Mouse (Mus musculus): Measurements from ENCODE around the gene Uqcc3. TPM values are rescaled to one million over a fixed set of nuclear protein-coding genes. Genes with fewer than 3 reads are reported as not detected.
"Not testable (repeated sequence)": the region's sequence is repeated elsewhere in the genome, so short reads cannot be mapped to it uniquely, and the experiment has no call there.

Gene Uqcc3
- total RNA-seq, 2 experiments from 2014 or later, result 50.8 to 57.0 TPM

GRCm38 (mm10) chr19:8850402-8850901, 30.3 kb downstream of the Uqcc3 start, which contains the start of gene Lrrn4cl:
TSS of gene Lrrn4cl (plus strand) at chr19:8850768.
- DNase-seq, result peak; percentile 78

GRCm38 (mm10) chr19:8848356-8848755, 32.4 kb downstream of the Uqcc3 start:
- DNase-seq, result no peak

- DNase-seq, result peak; percentile 44
These were observed 36.2 kb downstream of the Uqcc3 start for GRCm38 (mm10) chr19:8844371-8845129.

GRCm38 (mm10) chr19:8842961-8843360, 37.8 kb downstream of the Uqcc3 start:
- DNase-seq, result no peak

GRCm38 (mm10) chr19:8841012-8841411, 39.7 kb downstream of the Uqcc3 start:
- no peak for DNase-seq

- peak; percentile 57 for DNase-seq
These were observed 40.6 kb downstream of the Uqcc3 start for GRCm38 (mm10) chr19:8839908-8840791.

- no peak for DNase-seq
These were observed 41.4 kb downstream of the Uqcc3 start, which contains the start of gene Gng3 for GRCm38 (mm10) chr19:8839103-8839907. TSS of gene Gng3 (minus strand) at chr19:8839194.

- DNase-seq, result no peak
These were observed 42.5 kb downstream of the Uqcc3 start for GRCm38 (mm10) chr19:8838041-8838730.

- DNase-seq, result peak; percentile 76
These were observed 43.4 kb downstream of the Uqcc3 start, which contains the start of gene Bscl2 for GRCm38 (mm10) chr19:8837251-8837791. TSS of gene Bscl2 (plus strand) at chr19:8837467.

GRCm38 (mm10) chr19:8836327-8836726, 44.4 kb downstream of the Uqcc3 start:
- DNase-seq, result not testable (repeated sequence)

GRCm38 (mm10) chr19:8832971-8833370, 47.8 kb downstream of the Uqcc3 start:
- DNase-seq, result no peak

GRCm38 (mm10) chr19:8831262-8831661, 49.5 kb downstream of the Uqcc3 start:
- no peak for DNase-seq

GRCm38 (mm10) chr19:8830664-8831063, 50.1 kb downstream of the Uqcc3 start:
- DNase-seq, result no peak

Small RNA genes within 50 kb of the gene (microRNA-seq; reads per million reads assigned to microRNA genes)
- 0 to 0.74 reads per million in 2 experiments for gene Mir5136 (ENCODE audit: borderline replicate concordance in 2 of 2)

Other genes with a start within 250 kb of the Uqcc3 start
- gene Chrm1, start 217.1 kb downstream of the Uqcc3 start, total RNA-seq (2021), result not detected
- gene Slc3a2, start 157.6 kb downstream of the Uqcc3 start, total RNA-seq (2021), result 10 to 100 TPM; 26.7 to 34.6 TPM
- 10 to 100 TPM; 16.9 to 18.2 TPM for gene Wdr74, start 145.1 kb downstream of the Uqcc3 start, total RNA-seq (2021)
- gene 1700092M07Rik, start 140.2 kb downstream of the Uqcc3 start, total RNA-seq (2021), result not detected
- gene Stx5a, start 139.5 kb downstream of the Uqcc3 start, total RNA-seq (2021), result 10 to 100 TPM; 20.9 to 21.6 TPM
- 10 to 100 TPM; 32.4 to 33.8 TPM for gene Nxf1, start 123.8 kb downstream of the Uqcc3 start, total RNA-seq (2021)
- gene Tmem223, start 109.9 kb downstream of the Uqcc3 start, total RNA-seq (2021), result 10 to 100 TPM; 82.8 to 87.5 TPM
- gene Tmem179b, start 106.5 kb downstream of the Uqcc3 start, total RNA-seq (2021), result 1 to 10 TPM; 8.3 to 9.8 TPM
- 1 to 10 TPM; 4.8 to 5.8 TPM for gene Taf6l, start 94.5 kb downstream of the Uqcc3 start, total RNA-seq (2021)
- 10 to 100 TPM; 29.3 to 34.7 TPM for gene Polr2g, start 82.3 kb downstream of the Uqcc3 start, total RNA-seq (2021)
- gene Zbtb3, start 78.4 kb downstream of the Uqcc3 start, total RNA-seq (2021), result under 1 TPM; 0.43 to 0.56 TPM
- gene Ttc9c, start 61.6 kb downstream of the Uqcc3 start, total RNA-seq (2021), result 10 to 100 TPM; 10.9 to 13.1 TPM
- 10 to 100 TPM; 34.7 to 38.6 TPM for gene Hnrnpul2, start 60.9 kb downstream of the Uqcc3 start, total RNA-seq (2021)
- not detected for gene AC129217.1, start 51.1 kb downstream of the Uqcc3 start, total RNA-seq (2021)
- gene Bscl2, start 43.5 kb downstream of the Uqcc3 start, total RNA-seq (2021), result 10 to 100 TPM; 15.7 to 20.8 TPM
- gene Gng3, start 41.7 kb downstream of the Uqcc3 start, total RNA-seq (2021), result not detected
- gene Lrrn4cl, start 30.2 kb downstream of the Uqcc3 start, total RNA-seq (2021), result 10 to 100 TPM in 1 of 2 experiments, 1 to 10 TPM in 1; 6.8 to 10.9 TPM
- gene Ubxn1, start 9.4 kb downstream of the Uqcc3 start, total RNA-seq (2021), result 100 to 1,000 TPM; 190 to 208 TPM
- gene Lbhd1, start 2.8 kb upstream of the Uqcc3 start, total RNA-seq (2021), result 10 to 100 TPM in 1 of 2 experiments, 1 to 10 TPM in 1; 4.8 to 10.3 TPM
- not detected for gene Gm49403, start 3.0 kb upstream of the Uqcc3 start, total RNA-seq (2021)
- gene 1810009A15Rik, start 7.9 kb upstream of the Uqcc3 start, total RNA-seq (2021), result 10 to 100 TPM; 13.1 to 18.0 TPM
- gene Gm49416, start 8.0 kb upstream of the Uqcc3 start, total RNA-seq (2021), result not detected
- gene Ints5, start 12.1 kb upstream of the Uqcc3 start, total RNA-seq (2021), result 1 to 10 TPM; 8.3 to 9.4 TPM
- 10 to 100 TPM; 23.1 to 25.9 TPM for gene Ganab, start 17.1 kb upstream of the Uqcc3 start, total RNA-seq (2021)
- 10 to 100 TPM; 27.2 to 28.3 TPM for gene B3gat3, start 39.5 kb upstream of the Uqcc3 start, total RNA-seq (2021)
- gene Rom1, start 48.4 kb upstream of the Uqcc3 start, total RNA-seq (2021), result 10 to 100 TPM in 1 of 2 experiments, 1 to 10 TPM in 1; 6.7 to 18.4 TPM
- 1 to 10 TPM; 6.0 to 7.2 TPM for gene Eml3, start 48.6 kb upstream of the Uqcc3 start, total RNA-seq (2021)
- 10 to 100 TPM; 19.5 to 21.9 TPM for gene Mta2, start 61.0 kb upstream of the Uqcc3 start, total RNA-seq (2021)
- 1 to 10 TPM; 5.7 to 7.2 TPM for gene Tut1, start 72.9 kb upstream of the Uqcc3 start, total RNA-seq (2021)
- 100 to 1,000 TPM; 464 to 492 TPM for gene Eef1g, start 86.1 kb upstream of the Uqcc3 start, total RNA-seq (2021)
- 100 to 1,000 TPM; 183 to 204 TPM for gene Ahnak, start 108.4 kb upstream of the Uqcc3 start, total RNA-seq (2021)
- gene Scgb1a1, start 207.0 kb upstream of the Uqcc3 start, total RNA-seq (2021), result not detected

Data from gastrocnemius, postnatal 25 days (tissue).